Mouse (Mus musculus): ENCODE measurements around the gene Anapc5.

Gene Anapc5

DNA sequence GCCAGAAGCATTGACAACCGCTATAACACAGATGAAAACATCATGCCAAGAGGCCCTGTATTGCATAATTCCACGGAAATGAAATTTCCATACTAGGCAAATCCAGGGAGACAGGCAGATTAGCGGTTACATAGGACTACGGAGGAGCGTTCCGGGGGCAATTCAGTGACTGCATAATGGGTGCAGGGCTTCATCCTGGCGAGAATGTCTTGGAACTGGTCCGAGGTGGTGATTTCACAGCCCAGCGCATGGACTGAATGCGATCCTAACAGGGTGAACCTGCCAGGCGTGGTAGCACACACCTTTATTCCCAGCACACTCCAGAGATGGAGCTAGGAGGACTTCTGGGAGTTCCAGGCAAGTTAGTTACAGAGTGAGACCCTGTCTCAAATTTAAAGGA lies 53.9 kb downstream of the Anapc5 start:
- DNase-seq, result no peak

DNA sequence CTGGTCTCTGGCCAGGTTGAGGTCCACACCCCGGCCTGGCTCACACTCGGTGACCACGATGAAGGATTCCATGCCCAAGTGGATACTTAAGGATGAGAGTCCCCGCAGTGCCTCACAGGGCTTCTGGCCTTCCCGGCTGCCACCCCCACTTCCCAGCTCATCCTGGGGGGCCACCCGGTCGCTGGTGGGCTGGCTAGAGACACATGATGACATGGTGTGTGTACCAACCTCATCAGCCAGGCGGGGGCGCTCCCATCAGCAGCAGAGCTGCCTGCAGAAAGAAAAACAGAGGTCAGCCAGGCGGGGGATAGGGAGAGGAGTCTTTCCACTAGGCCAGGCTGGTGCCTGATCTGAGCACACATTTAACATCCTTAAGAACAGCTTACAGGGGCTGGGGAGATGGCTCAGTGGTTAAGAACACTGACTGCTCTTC lies 57.1 kb downstream of the Anapc5 start:
- no peak for DNase-seq

GRCm38 (mm10) chr5:122763271-122764031 lies 57.7 kb downstream of the Anapc5 start:
- no peak for DNase-seq

DNA sequence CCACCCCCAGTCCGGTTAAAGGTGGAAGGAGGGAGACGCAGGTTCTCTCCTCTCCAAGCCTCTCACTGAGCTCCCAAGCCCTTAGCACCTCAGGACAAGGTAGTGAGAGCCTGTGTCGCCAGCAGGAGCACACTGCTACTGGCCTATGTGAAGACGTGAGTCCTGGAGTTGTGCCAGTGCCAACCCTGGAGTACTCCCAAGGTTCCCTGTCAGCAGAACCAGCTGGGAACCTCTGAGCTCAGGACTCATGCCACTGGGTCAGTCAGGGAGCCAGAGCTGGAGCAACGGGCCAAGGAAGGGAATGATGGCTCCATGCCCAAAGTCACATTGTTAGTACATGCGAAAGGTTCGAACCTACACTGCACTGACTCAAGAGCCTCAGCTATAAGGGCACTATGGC lies 64.5 kb downstream of the Anapc5 start:
- peak; percentile 85 for DNase-seq

DNA sequence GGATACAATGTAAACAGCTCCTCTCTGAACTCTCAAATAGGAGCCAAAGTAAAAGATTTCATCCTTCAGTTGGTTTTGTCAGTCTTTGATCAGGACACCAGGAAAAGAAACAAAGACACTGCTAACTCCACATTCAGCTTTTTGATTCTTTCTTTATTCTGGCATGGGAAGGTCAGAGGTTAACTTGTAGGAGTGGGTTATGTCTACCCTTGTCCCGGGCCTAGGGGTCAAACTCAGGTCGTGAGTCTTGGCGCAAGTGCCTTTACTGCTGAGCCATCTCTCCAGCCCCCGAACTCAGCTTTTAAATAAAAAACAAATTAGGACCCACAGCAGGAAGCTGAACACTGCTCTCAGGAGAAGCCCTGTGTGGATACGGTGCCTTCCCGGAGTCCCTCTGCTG lies 65.0 kb downstream of the Anapc5 start:
- no peak for DNase-seq

DNA sequence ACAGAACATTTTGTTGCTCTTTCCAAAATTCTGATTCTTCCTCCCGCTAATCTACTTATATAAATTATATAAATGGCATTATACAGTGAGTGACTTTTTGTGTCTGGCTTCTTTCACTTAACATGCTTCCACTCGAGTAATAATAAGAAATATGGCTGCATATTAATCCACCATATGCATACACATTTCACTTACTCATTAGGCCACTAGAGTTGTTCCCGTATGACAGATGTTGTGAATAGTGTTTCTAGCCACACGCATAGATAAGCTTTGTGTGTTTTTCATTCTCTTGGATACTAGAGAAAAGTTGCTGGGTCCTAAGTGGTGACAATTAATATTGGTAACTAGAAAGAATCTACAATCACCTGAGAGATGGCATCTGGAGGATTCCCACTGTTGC lies 65.5 kb downstream of the Anapc5 start:
- DNase-seq, result no peak

- DNase-seq, result no peak
Observed at GRCm38 (mm10) chr5:122754477-122754876, 66.7 kb downstream of the Anapc5 start.

DNA sequence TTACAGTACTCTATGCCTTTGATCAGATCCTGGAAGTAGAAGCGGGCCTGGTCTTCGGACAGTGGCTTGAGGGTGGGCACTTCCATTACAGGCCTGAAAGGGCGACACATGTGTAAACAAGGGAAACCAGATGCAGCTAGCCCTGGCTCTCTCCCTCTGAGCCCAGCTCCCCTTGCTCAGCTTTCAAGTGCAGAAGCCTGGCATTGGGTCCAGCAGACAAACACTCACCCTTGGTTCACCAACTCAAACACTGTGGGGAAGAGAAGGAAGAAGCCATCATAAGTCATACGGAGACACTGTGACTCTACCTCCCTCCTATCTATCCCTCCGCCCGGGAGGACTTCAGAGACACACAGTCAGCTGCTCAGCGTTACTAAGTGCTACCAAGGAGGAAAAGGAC lies 73.2 kb downstream of the Anapc5 start:
- no peak for DNase-seq

- no peak for DNase-seq
Observed at GRCm38 (mm10) chr5:122743880-122744422, 77.2 kb downstream of the Anapc5 start.

Data from kidney, adult 9 months (tissue).